Mouse (Mus musculus) cortical plate, adult 2 months (tissue): ENCODE results near the gene G0s2.

Source experiments
- CTCF ChIP-seq: fragments of 200-500 bp; IDR thresholded peaks from 2 replicates; pipeline ENCODE4 v1.5.1; 2011; ENCODE audit warnings: mild to moderate bottlenecking, control low read depth, low read length; ENCODE audit not compliant: insufficient read depth; ENCODE audit errors: extremely low read depth
- POLR2A ChIP-seq: fragments of 200-500 bp; IDR thresholded peaks from 2 replicates; pipeline ENCODE4 v1.6.1; 2011; ENCODE audit warnings: mild to moderate bottlenecking, low read length, control low read depth; ENCODE audit not compliant: insufficient read depth; ENCODE audit errors: extremely low read depth

GRCm38 (mm10) chr1:193255488-193256288 is 17.3 kb downstream of the G0s2 start:
- TF ChIP-seq POLR2A (no peak), CTCF (peak; percentile 57; the same call in 1 of the 2 replicates)
